Mouse (Mus musculus) urinary bladder, postnatal 14 days (tissue): Measurements from ENCODE around the gene Kcnj15.
A peak's percentile ranks its signal among the peaks of the same experiment; 100 is the strongest.

Experiments
- DNase-seq: peaks from one replicate; pipeline ENCODE4 v3.0.0; 2021; ENCODE audit warnings: low spot score

Gene Kcnj15

DNA sequence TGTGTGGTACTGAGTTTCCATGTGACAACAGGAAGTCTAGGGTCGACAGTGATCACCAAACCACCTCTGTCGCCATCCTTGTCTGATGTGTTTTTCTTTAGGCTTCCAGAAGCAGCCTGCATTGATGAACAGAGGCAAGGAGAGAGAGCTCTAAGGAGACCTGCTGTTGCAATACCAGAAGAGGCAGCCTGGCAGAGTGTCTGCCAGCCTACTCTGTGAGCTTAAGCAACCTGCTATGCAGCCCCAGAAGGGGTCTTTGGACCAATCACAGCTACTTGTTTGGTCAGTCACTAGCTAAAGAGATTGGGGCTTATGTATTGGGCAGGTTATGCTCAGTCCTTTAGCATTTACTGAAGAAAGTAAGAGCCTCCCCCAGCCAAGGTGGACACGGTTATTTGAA is 11.9 kb upstream of the Kcnj15 start:
- no peak for DNase-seq

- no peak for DNase-seq
These were observed 8.7 kb upstream of the Kcnj15 start for GRCm38 (mm10) chr16:95248646-95249045.

- DNase-seq, result no peak
These were observed 710 bp upstream of the Kcnj15 start for GRCm38 (mm10) chr16:95256648-95257047.

DNA sequence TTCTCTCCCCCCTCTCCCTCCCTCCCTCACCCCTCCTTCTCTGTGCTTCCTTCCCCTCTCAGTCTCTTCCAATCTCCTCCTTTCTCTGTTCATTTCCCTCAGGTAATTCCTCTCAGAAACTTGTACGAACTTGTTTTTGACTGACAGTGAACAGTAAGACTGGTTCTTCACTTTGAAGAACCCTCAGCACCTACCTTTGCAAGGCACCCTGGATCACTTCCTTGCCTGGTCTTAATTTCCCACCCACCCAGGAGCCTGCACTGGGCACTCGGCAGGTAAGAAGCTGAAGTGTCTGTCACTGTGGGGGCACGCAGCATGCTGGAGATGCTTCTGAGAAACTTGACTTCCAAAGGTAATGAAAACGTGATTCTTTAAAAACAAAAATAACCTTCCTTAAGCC is 742 bp downstream of the Kcnj15 start:
- no peak for DNase-seq

DNA sequence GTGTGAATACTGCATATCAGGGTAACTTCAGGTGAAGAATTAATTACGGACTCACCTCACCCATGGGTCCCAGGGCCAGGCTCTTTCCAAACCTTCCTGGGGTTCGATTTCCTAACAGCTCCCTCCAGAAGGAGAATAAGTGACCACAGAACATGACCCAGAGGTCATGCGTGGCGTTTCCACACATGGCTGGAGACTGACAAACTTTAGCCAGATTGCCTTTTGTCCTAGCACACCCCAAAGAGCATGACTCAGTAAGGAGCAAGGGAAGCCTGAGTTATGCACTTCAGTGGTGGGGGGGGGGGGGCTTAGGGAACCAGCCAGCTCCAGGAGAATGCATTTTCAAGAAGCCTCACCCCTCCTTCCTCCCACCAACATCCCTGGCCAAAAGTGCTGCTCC is 2.1 kb downstream of the Kcnj15 start:
- DNase-seq, result no peak

DNA sequence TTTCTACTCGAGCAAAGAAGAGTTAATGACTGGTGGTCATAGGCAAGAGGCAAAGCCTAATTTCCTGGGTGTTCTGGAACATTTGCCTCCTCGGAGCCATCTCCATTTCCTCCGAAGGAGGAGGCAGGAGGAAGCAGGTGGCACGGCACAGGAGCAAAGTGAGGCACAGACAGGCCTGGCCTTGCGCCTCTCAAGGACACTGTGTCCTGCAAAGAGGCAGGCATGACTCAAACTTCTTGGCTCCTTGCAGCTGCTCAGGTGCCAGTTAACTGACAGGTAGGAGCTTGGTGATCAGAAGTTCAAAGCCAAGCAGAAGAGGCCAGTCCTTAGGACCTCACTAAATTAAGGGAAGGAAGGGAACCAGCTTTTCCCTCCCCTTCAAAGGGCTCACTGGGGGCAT is 3.3 kb downstream of the Kcnj15 start:
- DNase-seq, result peak; percentile 21

DNA sequence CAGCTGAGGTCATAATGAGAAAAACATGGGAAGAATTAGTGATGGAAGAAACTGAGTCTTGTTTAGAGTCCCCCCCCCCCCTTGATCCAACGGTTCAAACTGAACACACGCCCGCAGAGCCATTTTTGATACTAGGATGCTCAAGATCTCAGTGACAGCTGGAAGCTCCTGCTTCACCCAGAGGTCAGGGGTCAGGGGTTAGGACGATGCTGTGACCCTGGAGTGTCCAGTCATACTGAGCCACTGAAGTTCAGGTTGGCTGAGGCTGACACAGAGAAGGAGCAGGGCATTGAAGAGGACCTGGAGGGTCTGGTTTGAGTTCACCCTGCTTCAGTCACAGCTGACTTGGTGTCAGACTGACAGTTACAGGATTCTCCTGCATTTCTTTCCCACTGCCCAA is 4.4 kb downstream of the Kcnj15 start:
- DNase-seq, result no peak

- no peak for DNase-seq
These were observed 5.5 kb downstream of the Kcnj15 start for GRCm38 (mm10) chr16:95262706-95263363.

DNA sequence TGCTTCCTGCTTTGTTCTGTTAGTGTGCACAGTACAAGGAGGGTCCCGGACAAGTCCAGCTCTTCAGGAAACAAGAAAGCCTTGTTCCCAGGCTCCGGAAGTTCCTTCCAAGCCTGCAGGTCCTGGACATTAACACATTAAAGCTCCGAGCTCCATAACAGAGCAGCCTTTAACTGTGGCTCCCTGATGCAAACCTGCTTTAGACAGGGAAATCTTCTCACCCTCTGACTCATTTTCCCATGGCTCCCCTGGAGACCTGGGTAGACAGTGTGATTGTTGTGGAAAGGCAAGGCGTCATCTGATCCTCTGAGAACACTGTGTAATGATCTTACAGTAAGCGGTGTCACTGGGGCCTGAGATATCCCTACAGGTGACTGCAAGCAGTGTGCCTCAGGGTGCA is 7.0 kb downstream of the Kcnj15 start:
- DNase-seq, result no peak

DNA sequence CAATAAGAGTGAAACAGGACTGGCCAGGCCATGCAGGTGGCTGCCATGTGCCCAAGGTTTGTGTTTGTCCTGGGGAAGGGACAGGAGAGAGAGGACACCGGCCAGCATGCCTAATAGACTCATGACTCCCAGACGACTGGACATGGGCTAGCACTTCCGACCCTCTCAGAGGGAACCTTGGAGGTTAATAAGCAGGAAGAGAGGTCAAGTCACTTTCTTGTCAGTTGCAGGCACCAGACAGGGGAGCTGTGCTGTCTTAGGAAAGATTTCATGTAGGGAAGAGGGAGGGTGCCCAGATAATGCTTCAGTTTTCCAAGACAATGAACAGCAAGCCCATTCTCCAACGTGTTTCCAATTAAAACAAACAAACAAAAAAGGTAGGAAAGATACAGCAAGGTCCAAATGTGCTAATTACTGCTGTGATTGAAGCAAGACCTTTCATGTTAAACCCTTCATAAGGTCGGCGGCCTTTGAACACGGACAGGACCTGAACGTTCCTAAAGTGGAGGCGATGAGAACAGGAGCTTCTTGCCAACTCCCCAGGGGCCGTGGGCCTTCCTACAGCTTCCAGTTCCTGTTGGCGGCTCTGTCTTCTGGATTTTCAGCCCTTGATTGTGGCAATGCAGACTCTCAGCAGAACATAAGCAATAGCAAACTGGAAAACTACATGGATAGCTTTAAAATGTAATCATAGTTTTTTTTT is 10.3 kb downstream of the Kcnj15 start:
- no peak for DNase-seq

GRCm38 (mm10) chr16:95269610-95270009 is 12.3 kb downstream of the Kcnj15 start:
- DNase-seq, result no peak

GRCm38 (mm10) chr16:95273101-95273500 is 15.7 kb downstream of the Kcnj15 start:
- no peak for DNase-seq

DNA sequence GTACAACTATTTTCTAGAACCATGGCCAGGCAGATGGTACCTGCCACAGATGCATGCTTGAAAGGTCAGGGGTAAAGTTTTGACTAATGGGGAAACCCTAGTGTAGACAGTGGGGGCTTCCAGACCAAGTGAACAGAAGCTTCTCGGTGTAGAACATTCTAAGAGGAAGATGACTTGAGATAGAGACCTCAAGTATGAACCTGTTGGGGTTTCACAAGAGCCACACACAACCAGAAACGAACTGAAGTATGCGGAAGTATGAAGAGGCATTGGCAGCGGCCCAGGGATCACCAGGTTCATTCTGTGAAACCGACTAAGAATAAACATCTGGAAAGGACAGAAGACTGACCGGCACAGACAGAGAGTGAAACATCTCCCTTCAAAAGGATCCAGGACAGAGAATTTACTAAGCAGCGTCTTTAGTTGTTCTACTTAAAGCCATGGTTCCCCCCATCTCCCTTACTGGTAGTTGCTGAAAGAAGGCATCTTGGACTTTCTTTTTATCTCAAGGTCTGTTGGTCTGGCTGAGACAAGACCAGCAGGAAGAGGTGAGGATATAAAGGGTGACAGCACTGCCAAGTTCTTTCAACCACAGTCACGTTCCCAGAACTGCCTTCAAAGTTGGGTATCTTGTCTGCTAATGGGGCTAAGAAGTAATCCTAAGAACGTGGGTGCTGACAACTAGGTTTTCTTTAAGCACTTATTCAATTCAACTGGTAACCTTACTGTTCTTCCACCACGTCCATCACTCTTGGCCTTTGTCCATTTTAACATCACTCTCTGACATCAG is 18.6 kb downstream of the Kcnj15 start:
- DNase-seq, result peak; percentile 62

DNA sequence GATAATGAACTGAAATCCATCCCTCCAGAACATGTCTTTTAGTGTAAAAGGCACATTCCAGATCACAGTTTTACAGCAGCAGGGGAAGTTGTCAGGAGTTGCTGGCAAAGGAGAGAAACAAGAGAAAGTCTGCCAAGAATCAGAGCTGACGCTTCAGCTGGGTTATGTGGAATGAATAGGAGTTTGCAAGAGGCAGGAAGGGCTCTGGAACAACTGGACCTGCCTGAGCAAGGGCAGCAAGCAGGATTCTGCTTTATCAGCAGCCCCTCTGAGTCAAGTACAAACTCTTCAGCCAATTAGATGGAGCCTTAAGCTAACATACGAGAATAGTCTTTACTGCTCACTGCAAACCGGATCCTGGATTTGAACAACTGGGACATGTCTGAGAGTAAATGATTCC is 21.7 kb downstream of the Kcnj15 start:
- DNase-seq, result no peak

GRCm38 (mm10) chr16:95280338-95280737 is 23.0 kb downstream of the Kcnj15 start:
- DNase-seq, result no peak

DNA sequence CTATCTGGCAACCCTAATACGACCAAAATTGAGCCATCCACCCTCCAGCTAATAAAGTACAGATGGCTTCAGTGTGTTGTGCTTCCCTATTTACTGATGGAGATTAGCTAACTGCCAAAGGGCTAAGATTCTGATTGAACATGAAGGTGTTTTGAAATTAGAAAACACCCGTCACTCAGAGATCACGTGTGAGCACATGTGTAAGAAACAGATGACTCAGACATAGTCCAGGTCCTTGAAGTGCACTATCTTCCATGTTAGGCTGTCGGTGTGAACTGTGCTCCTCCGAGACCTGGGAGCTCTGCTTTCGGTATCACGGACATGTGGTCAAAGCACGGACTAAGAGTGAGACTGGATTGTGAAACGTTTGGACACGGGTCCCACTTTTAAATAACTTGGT is 26.0 kb downstream of the Kcnj15 start:
- DNase-seq, result no peak

DNA sequence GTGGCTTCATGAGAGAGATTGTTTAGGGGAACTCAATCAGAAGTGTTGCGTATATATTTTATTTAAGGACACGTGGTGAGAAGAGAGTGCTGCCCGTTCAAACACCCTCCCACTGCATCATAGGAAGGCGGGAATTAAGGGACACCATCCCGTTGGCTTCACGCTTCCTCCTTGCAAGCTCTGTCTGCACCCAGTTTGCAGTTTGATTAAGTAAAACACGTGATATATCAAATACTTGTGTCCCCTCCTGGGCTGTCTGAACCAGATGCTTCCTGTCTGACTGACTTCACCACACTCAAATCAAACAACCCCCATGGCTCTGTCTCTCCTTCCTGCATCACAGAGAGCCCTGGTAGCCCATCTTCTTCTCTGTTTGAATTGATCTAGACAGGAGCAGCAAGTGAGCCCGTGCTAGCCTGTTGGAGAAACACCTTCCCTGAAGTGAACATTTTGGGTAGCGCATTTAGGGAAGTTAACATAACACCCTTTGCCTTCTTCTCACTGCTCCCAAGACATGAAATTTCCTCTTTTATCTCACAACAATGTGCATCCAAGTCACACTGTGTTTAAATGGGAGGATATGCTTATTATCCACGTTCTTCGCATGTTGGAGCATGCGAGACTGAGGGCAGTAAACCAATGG is 26.8 kb downstream of the Kcnj15 start:
- DNase-seq, result no peak

GRCm38 (mm10) chr16:95285043-95285442 is 27.7 kb downstream of the Kcnj15 start:
- no peak for DNase-seq

DNA sequence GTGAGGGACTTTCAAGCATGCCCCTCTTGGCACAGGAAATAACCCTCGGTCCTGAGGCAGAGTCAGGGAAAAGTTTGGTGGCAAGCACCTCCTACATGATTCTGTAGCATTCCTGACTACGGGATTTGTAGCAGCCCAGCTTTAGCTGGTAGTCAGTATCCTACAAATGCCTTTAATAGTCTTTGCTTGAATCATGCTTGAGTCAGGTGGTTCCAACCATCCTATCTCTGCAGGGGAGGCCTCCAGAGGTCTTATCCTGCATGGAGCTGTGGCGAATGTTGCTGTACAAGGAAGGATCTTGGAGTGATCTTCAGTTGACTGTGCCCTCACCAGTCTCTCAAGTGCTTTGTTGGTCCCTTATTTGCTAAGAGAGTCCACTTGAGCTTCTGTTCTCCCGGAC is 28.4 kb downstream of the Kcnj15 start:
- DNase-seq, result no peak

- DNase-seq, result no peak
These were observed 30.3 kb downstream of the Kcnj15 start for GRCm38 (mm10) chr16:95287656-95288055.

DNA sequence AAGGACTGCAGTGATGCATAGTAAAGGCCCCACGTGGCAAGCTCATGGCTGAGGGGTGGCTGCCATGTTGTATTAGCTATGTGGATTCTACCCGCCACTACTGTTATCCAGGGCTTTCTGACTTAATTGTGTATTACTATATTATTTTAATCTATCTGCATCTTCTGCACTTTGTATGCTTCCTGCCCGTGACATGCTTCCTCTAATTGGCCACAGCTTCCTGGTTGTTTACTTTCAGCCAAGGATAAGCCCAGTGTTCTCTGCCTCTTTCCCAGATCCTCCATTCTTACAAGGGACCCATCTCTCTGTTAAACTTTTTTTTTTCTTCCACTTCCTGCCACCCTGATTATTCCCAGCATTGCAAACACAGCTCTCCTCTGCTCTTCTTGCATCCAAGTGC is 32.0 kb downstream of the Kcnj15 start:
- DNase-seq, result no peak

GRCm38 (mm10) chr16:95291450-95292101 is 34.2 kb downstream of the Kcnj15 start:
- DNase-seq, result peak; percentile 18
